Mouse (Mus musculus): ENCODE measurements around the gene Cdh13. TPM values are rescaled to one million over a fixed set of nuclear protein-coding genes. Genes with fewer than 3 reads are reported as not detected.
"Not testable (repeated sequence)": the region's sequence is repeated elsewhere in the genome, so short reads cannot be mapped to it uniquely, and the experiment has no call there.

Gene Cdh13
- polyA plus RNA-seq, 1 experiment from 2014 or later, result 18.5 TPM

DNA sequence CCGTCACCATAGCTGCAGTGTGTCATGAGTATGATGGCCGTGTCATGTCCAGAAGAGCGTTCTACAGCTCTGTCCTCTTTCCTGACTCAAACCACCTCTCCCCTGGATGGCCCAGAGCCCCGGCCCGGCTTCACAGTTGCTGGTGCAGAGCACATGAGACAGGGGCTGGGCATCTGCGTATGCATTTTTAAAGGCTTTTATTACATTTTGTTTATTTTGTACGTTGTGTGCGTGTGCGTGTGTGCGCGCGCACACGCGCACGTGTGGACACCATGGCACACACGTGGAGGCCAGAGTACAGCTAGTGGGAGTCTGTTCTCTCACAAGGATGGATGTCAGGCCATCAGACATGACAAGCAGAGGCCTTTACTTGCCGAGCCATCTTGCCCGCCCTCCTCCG is 1068.1 kb downstream of the Cdh13 start:
- no peak overlapping the region for H3K9ac ChIP-seq (ENCODE audit: low read length)
- no peaks in the 10 kb centered on the region for H3K27me3 ChIP-seq (ENCODE audit: control insufficient read depth, insufficient read depth, low read length)
- TF ChIP-seq EP300 (optimal IDR thresholded peaks at IDR 0.05) (no peak), CTCF (IDR thresholded peaks at IDR 0.05; ENCODE audit: low read depth) (no peak)
- no peak overlapping the region for H3K4me2 ChIP-seq (replicated peaks; ENCODE audit: low read depth)
- H3K27ac ChIP-seq (replicated peaks), result no peak overlapping the region
- ATAC-seq (ENCODE audit: low FRiP score, low TSS enrichment), result no peak
- H3K4me1 ChIP-seq (replicated peaks; ENCODE audit: control insufficient read depth, insufficient read depth), result no peaks in the 10 kb centered on the region
- H3K9me3 ChIP-seq (ENCODE audit: control insufficient read depth, low read length), result no peaks in the 10 kb centered on the region
- WGBS, result 89% methylated on average over 19 of the region's 19 CpGs
- DNase-seq (ENCODE audit: low spot score), result no peak
- H3K36me3 ChIP-seq (ENCODE audit: control insufficient read depth, insufficient read depth, low read length), result peaks cover 16% of the 10 kb centered on the region
- H3K4me3 ChIP-seq (ENCODE audit: low read depth, low read length), result no peak overlapping the region

DNA sequence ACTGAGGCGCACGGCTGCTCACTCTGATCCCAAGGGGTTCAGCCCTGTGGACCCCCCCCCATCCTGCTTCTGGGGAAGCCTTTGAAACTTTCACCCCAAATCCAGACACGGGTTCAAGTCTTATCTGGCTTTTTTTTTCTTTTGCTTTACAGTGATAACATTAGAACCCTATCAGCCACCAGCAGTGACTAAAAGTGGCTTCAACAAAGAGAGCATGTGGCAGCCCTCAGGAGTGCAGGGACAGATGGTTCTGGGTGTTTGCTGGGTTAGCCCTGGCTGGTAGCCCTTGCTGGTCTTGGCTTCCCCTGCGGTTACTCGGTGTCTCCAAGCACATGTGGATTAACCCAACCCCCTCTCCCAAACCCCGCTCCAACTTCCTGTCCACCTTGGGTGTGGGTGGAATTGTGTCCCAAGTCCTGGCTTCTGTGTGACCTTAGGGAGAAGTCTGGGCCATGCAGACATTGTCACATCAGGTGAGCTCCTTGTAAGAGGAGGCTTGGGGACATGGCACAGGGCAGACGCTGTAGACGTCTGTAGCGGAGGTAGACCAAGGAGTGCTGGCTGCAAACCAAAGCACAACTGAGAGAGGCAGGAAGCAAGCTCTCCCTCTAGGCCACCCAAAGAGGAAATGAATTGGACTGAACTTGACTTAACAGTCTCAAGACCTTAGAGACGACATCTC is 1069.6 kb downstream of the Cdh13 start:
- H3K36me3 ChIP-seq (ENCODE audit: control insufficient read depth, insufficient read depth, low read length), result peaks cover 15% of the 10 kb centered on the region

DNA sequence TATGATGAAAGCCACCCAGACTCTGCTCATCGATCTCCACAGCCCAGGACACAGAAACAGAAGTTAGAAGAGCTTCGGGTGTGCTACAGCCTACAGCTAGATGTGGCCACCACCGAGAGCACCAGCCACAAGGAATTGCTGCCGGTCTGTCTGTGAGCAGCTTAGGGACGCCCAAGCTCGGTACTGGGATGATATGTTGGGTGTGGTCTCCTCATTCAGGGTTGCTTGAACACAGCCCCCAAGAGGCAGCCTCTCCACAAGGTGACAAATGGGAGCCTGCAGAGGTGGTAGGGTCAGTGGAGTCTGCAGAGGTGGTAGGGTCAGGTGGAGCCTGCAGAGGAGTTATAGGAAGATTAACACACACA is 1070.1 kb downstream of the Cdh13 start:
- ATAC-seq (ENCODE audit: low FRiP score, low TSS enrichment) (no peak), DNase-seq (ENCODE audit: low spot score) (no peak)
- no peak overlapping the region for H3K4me2 ChIP-seq (replicated peaks; ENCODE audit: low read depth)
- H3K9ac ChIP-seq (ENCODE audit: low read length), result no peak overlapping the region
- H3K4me1 ChIP-seq (replicated peaks; ENCODE audit: control insufficient read depth, insufficient read depth), result no peaks in the 10 kb centered on the region
- H3K27ac ChIP-seq (replicated peaks), result no peak overlapping the region
- no peaks in the 10 kb centered on the region for H3K27me3 ChIP-seq (ENCODE audit: control insufficient read depth, insufficient read depth, low read length)
- no peak overlapping the region for H3K4me3 ChIP-seq (ENCODE audit: low read depth, low read length)
- H3K36me3 ChIP-seq (ENCODE audit: control insufficient read depth, insufficient read depth, low read length), result peaks cover 10% of the 10 kb centered on the region
- TF ChIP-seq EP300 (optimal IDR thresholded peaks at IDR 0.05), result no peak
- TF ChIP-seq CTCF (IDR thresholded peaks at IDR 0.05; ENCODE audit: low read depth), result no peak
- no peaks in the 10 kb centered on the region for H3K9me3 ChIP-seq (ENCODE audit: control insufficient read depth, low read length)
- 80% methylated on average over 6 of the region's 6 CpGs for WGBS

More for the DNA sequence above, 1069.6 kb downstream of the Cdh13 start:
- Histone ChIP-seq H3K4me1 (replicated peaks; ENCODE audit: control insufficient read depth, insufficient read depth) (no peaks in the 10 kb centered on the region), H3K27me3 (ENCODE audit: control insufficient read depth, insufficient read depth, low read length) (no peaks in the 10 kb centered on the region), H3K27ac (replicated peaks) (no peak overlapping the region), H3K4me2 (replicated peaks; ENCODE audit: low read depth) (no peak overlapping the region), H3K9ac (ENCODE audit: low read length) (no peak overlapping the region), H3K4me3 (ENCODE audit: low read depth, low read length) (no peak overlapping the region), H3K9me3 (ENCODE audit: control insufficient read depth, low read length) (no peaks in the 10 kb centered on the region)
- TF ChIP-seq EP300 (optimal IDR thresholded peaks at IDR 0.05), result no peak
- no peak for TF ChIP-seq CTCF (IDR thresholded peaks at IDR 0.05; ENCODE audit: low read depth)
- no peak for ATAC-seq (ENCODE audit: low FRiP score, low TSS enrichment)
- no peak for DNase-seq (ENCODE audit: low spot score)
- WGBS, result 70% methylated on average over 10 of the region's 10 CpGs

DNA sequence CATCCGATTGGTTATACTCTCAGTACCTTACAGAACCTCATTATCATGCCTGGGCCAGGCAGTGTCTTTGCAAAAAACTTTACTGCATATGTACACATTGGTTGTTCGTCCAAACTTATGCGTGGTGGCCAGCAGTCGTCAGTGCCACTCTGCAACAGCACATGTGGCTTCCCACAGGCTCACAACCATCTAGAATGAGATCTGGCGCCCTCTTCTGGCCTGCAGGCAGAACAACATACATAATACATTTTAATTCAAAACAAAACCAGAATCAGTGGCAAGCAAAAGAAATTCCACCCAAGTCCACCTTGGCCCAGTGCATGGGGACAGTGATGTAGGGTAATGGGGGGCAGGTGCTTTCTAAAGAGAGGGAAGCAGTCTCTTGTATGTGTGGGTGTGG is 1073.1 kb downstream of the Cdh13 start:
- H3K4me3 ChIP-seq (ENCODE audit: low read depth, low read length); H3K27me3 ChIP-seq (ENCODE audit: control insufficient read depth, insufficient read depth, low read length); H3K27ac ChIP-seq (replicated peaks); H3K36me3 ChIP-seq (ENCODE audit: control insufficient read depth, insufficient read depth, low read length); H3K9me3 ChIP-seq (ENCODE audit: control insufficient read depth, low read length); DNase-seq (ENCODE audit: low spot score); H3K4me2 ChIP-seq (replicated peaks; ENCODE audit: low read depth); H3K4me1 ChIP-seq (replicated peaks; ENCODE audit: control insufficient read depth, insufficient read depth); H3K9ac ChIP-seq (ENCODE audit: low read length); ATAC-seq (ENCODE audit: low FRiP score, low TSS enrichment): not testable (repeated sequence)
- peak; percentile 64 for TF ChIP-seq CTCF (IDR thresholded peaks at IDR 0.05; ENCODE audit: low read depth)
- WGBS, result 62% methylated on average over 5 of the region's 5 CpGs

DNA sequence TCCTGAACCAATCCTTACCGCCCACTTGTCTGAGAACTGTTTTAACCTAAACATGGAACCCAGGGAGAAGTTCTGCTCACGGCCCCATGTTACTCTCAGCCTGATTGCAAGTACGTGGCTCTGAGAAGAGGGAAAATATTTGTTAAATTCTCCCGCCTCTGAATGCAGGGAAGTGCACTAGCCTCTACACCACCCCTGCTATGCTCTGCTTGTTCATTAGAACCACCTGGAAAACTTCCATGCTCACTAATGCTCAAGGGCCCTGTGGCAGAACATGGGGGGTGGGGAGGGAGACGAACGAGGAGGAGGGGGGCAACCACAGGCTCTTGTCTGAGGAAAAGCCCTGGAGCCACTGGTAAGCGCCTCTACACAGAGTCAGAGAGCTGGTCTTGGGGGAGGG is 1074.6 kb downstream of the Cdh13 start:
- H3K9me3 ChIP-seq (ENCODE audit: control insufficient read depth, low read length), result no peaks in the 10 kb centered on the region
- no peak overlapping the region for H3K27ac ChIP-seq (replicated peaks)
- H3K36me3 ChIP-seq (ENCODE audit: control insufficient read depth, insufficient read depth, low read length), result no peaks in the 10 kb centered on the region
- DNase-seq (ENCODE audit: low spot score), result no peak
- no peak overlapping the region for H3K4me2 ChIP-seq (replicated peaks; ENCODE audit: low read depth)
- H3K4me1 ChIP-seq (replicated peaks; ENCODE audit: control insufficient read depth, insufficient read depth), result no peaks in the 10 kb centered on the region
- TF ChIP-seq CTCF (IDR thresholded peaks at IDR 0.05; ENCODE audit: low read depth) (no peak), EP300 (optimal IDR thresholded peaks at IDR 0.05) (no peak)
- no peak for ATAC-seq (ENCODE audit: low FRiP score, low TSS enrichment)
- no peak overlapping the region for H3K9ac ChIP-seq (ENCODE audit: low read length)
- H3K27me3 ChIP-seq (ENCODE audit: control insufficient read depth, insufficient read depth, low read length), result no peaks in the 10 kb centered on the region
- no peak overlapping the region for H3K4me3 ChIP-seq (ENCODE audit: low read depth, low read length)
- 82% methylated on average over 7 of the region's 7 CpGs for WGBS

DNA sequence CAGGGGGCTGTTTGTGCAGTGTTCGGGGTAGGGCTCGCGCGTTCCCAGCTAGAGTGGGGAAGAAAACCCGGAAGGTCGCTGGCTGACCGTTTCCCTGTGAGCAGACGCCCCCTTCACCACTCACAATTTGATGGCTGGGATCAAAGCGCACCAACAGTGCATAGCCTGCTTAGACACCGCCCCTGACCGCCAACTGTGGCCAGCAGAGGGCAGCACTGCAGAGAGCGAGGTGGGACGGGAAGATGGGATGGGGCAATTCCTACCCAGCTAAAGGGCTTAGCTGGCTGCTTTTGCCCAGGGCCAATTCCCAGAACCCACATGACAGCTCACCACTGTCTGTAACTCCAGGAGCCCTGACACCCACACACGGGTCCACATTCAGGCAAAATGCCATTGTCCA is 1075.3 kb downstream of the Cdh13 start:
- H3K9me3 ChIP-seq (ENCODE audit: control insufficient read depth, low read length), result no peaks in the 10 kb centered on the region
- no peak overlapping the region for H3K4me2 ChIP-seq (replicated peaks; ENCODE audit: low read depth)
- H3K9ac ChIP-seq (ENCODE audit: low read length), result no peak overlapping the region
- no peaks in the 10 kb centered on the region for H3K27me3 ChIP-seq (ENCODE audit: control insufficient read depth, insufficient read depth, low read length)
- ATAC-seq (ENCODE audit: low FRiP score, low TSS enrichment), result peak; percentile 36; the same call in 1 of the 2 replicates
- no peak overlapping the region for H3K4me3 ChIP-seq (ENCODE audit: low read depth, low read length)
- DNase-seq (ENCODE audit: low spot score), result peak; percentile 69
- WGBS, result 47% methylated on average over 14 of the region's 14 CpGs
- H3K4me1 ChIP-seq (replicated peaks; ENCODE audit: control insufficient read depth, insufficient read depth), result no peaks in the 10 kb centered on the region
- no peak overlapping the region for H3K27ac ChIP-seq (replicated peaks)
- TF ChIP-seq EP300 (optimal IDR thresholded peaks at IDR 0.05) (no peak), CTCF (IDR thresholded peaks at IDR 0.05; ENCODE audit: low read depth) (peak; percentile 80)
- no peaks in the 10 kb centered on the region for H3K36me3 ChIP-seq (ENCODE audit: control insufficient read depth, insufficient read depth, low read length)

Data from stomach, postnatal 0 days (tissue).